Mouse (Mus musculus): ENCODE measurements at regions not wholly inside any gene's neighbourhood (a gene's known extent, or its start where the extent isn't known, plus 50 kb on each side); places are given as distances from the start of the nearest gene placed in this dataset.

GRCm38 (mm10) chr2:74424726-74425125, 154.5 kb downstream of the Lnpk start:
- Histone ChIP-seq H3K4me3 (replicated peaks in 1 of 3; ENCODE audit: low read depth in 2 of 3, low read length in 2 of 3, poor library complexity in 1 of 3) (no peak overlapping the region), H3K79me2 (replicated peaks; ENCODE audit: control insufficient read depth, extremely low read depth, insufficient read depth, poor library complexity, severe bottlenecking) (no peaks in the 10 kb centered on the region), H3K9ac (ENCODE audit: insufficient read depth, low read depth) (no peak overlapping the region), H3K27ac (ENCODE audit: insufficient read depth, low read depth) (no peak overlapping the region), H3K27me3 (replicated peaks) (no peaks in the 10 kb centered on the region), H3K4me1 (ENCODE audit: control insufficient read depth in 1 of 2, insufficient read depth in 2 of 2) (no peaks in the 10 kb centered on the region), H3K36me3 (replicated peaks in 1 of 2; ENCODE audit: control insufficient read depth in 1 of 2, insufficient read depth in 1 of 2, low read length in 1 of 2) (no peaks in the 10 kb centered on the region), H3K9me3 (replicated peaks; ENCODE audit: low read length) (peaks cover 6% of the 10 kb centered on the region), H3K4me2 (ENCODE audit: insufficient read depth, low read depth, poor library complexity, severe bottlenecking) (no peak overlapping the region)
- no peak for DNase-seq (ENCODE audit: extremely low read depth)
- TF ChIP-seq SIN3A (IDR thresholded peaks at IDR 0.05; ENCODE audit: low read length) (no peak), USF1 (IDR thresholded peaks at IDR 0.05; ENCODE audit: low read depth, low read length) (no peak), MAZ (IDR thresholded peaks at IDR 0.05; ENCODE audit: low read depth, low read length) (no peak), EP300 (IDR thresholded peaks at IDR 0.05; ENCODE audit: low read length) (no peak), ZMIZ1 (IDR thresholded peaks at IDR 0.05; ENCODE audit: low read depth, low read length) (no peak), POLR2AphosphoS2 (IDR thresholded peaks at IDR 0.05; ENCODE audit: low read depth, low read length) (no peak), MEF2A (IDR thresholded peaks at IDR 0.05; ENCODE audit: borderline replicate concordance, low read depth, low read length) (no peak), BHLHE40 (IDR thresholded peaks at IDR 0.05; ENCODE audit: low read depth, low read length) (no peak), E2F4 (IDR thresholded peaks at IDR 0.05; ENCODE audit: insufficient replicate concordance, low read depth, low read length) (no peak), RCOR1 (conservative IDR thresholded peaks at IDR 0.05; ENCODE audit: low read depth, low read length) (no peak), CHD2 (IDR thresholded peaks at IDR 0.05; ENCODE audit: low read length) (no peak), ZKSCAN1 (IDR thresholded peaks at IDR 0.05; ENCODE audit: borderline replicate concordance, low read depth, low read length) (no peak), UBTF (IDR thresholded peaks at IDR 0.05; ENCODE audit: low read depth, low read length) (no peak), ETS1 (conservative IDR thresholded peaks at IDR 0.05; ENCODE audit: low read depth, low read length) (no peak), MYC (IDR thresholded peaks at IDR 0.05; ENCODE audit: low read depth, low read length) (no peak), POLR2A (IDR thresholded peaks at IDR 0.05; ENCODE audit: low read depth, low read length) (no peak), NELFE (IDR thresholded peaks at IDR 0.05; ENCODE audit: low read depth, low read length) (no peak), HCFC1 (IDR thresholded peaks at IDR 0.05; ENCODE audit: low read depth, low read length) (no peak), MXI1 (IDR thresholded peaks at IDR 0.05; ENCODE audit: low read depth, low read length) (no peak)
- dilution Hi-C loops (cut with MboI; ENCODE audit: extremely low pct_ligation_motif_present, extremely low pct_unique_long_range_greater_than_20kb, low sequenced_read_pairs): no loop called here
- in situ Hi-C loops (cut with MboI; ENCODE audit: low pct_ligation_motif_present, low pct_unique_long_range_greater_than_20kb, low sequenced_read_pairs): no loop called here

DNA sequence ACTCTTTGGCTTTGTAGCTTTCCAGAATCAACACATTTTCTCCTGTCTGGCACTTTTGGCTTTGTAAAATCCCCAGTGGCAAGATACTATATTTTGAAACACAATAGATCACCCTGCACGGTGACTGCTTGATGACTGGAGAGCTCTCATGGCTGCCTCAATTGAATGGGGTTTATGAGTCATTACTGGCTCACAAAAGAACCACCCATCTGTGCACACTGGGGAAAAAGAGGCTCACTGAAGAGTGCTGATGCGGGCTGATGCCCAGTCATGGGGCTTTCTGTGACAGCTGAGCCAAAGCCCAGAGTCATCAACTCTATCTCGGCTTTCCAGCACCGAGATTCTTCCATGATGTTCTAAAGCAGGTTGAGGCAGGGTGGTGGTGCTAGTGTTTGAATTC, 163.1 kb downstream of the Lnpk start:
- dilution Hi-C loops (cut with MboI; ENCODE audit: extremely low pct_ligation_motif_present, extremely low pct_unique_long_range_greater_than_20kb, low sequenced_read_pairs): no loop called here
- DNase-seq (ENCODE audit: extremely low read depth): no peak

More for the DNA sequence above, 163.1 kb downstream of the Lnpk start:
- Histone ChIP-seq H3K4me1 (ENCODE audit: control insufficient read depth in 1 of 2, insufficient read depth in 2 of 2) (no peaks in the 10 kb centered on the region), H3K9me3 (replicated peaks; ENCODE audit: low read length) (peaks cover 3% of the 10 kb centered on the region), H3K4me3 (replicated peaks in 1 of 3; ENCODE audit: low read depth in 2 of 3, low read length in 2 of 3, poor library complexity in 1 of 3) (no peak overlapping the region), H3K36me3 (replicated peaks in 1 of 2; ENCODE audit: control insufficient read depth in 1 of 2, insufficient read depth in 1 of 2, low read length in 1 of 2) (no peaks in the 10 kb centered on the region), H3K27ac (ENCODE audit: insufficient read depth, low read depth) (no peak overlapping the region), H3K27me3 (replicated peaks) (no peaks in the 10 kb centered on the region), H3K9ac (ENCODE audit: insufficient read depth, low read depth) (no peak overlapping the region), H3K4me2 (ENCODE audit: insufficient read depth, low read depth, poor library complexity, severe bottlenecking) (no peak overlapping the region), H3K79me2 (replicated peaks; ENCODE audit: control insufficient read depth, extremely low read depth, insufficient read depth, poor library complexity, severe bottlenecking) (no peaks in the 10 kb centered on the region)
- no peak for TF ChIP-seq ZMIZ1 (IDR thresholded peaks at IDR 0.05; ENCODE audit: low read depth, low read length)
- TF ChIP-seq ZC3H11A (IDR thresholded peaks at IDR 0.05; ENCODE audit: low read depth, low read length): no peak
- TF ChIP-seq ETS1 (conservative IDR thresholded peaks at IDR 0.05; ENCODE audit: low read depth, low read length): no peak
- TF ChIP-seq SMC3 (IDR thresholded peaks at IDR 0.05; ENCODE audit: low read depth, low read length): no peak
- no peak for TF ChIP-seq TCF12 (IDR thresholded peaks at IDR 0.05; ENCODE audit: low read depth, low read length)
- in situ Hi-C loops (cut with MboI; ENCODE audit: low pct_ligation_motif_present, low pct_unique_long_range_greater_than_20kb, low sequenced_read_pairs): no loop called here
